Mouse (Mus musculus) limb, embryonic 12.5 days (tissue): Measurements from ENCODE around the gene Zfp386. TPM values are rescaled to one million over a fixed set of nuclear protein-coding genes. Genes with fewer than 3 reads are reported as not detected.
"Not testable (repeated sequence)": the region's sequence is repeated elsewhere in the genome, so short reads cannot be mapped to it uniquely, and the experiment has no call there.

Experiments used
- ATAC-seq: fragments of 200-750 bp; cut with Nextera tagmentation; 2 replicates; pipeline ENCODE4 v1.8.0; 2017; ENCODE audit warnings: low read depth, moderate TSS enrichment; ENCODE audit not compliant: insufficient number of reproducible peaks, insufficient read depth, low FRiP score, low TSS enrichment
- H3K27ac ChIP-seq: fragments of 300-500 bp; sonication (generic); 2 replicates; pipeline ENCODE4 v1.5.1; 2016; ENCODE audit warnings: mild to moderate bottlenecking, moderate library complexity
- H3K27me3 ChIP-seq: fragments of 300-500 bp; sonication (generic); 2 replicates; pipeline ENCODE4 v1.6.1; 2016; ENCODE audit warnings: mild to moderate bottlenecking, moderate library complexity
- H3K36me3 ChIP-seq: fragments of 300-500 bp; sonication (generic); 2 replicates; pipeline ENCODE4 v1.6.1; 2016; ENCODE audit warnings: mild to moderate bottlenecking, moderate library complexity
- H3K4me1 ChIP-seq: fragments of 300-500 bp; sonication (generic); replicated peaks from 2 replicates; pipeline ENCODE4 v1.6.1; 2016
- H3K4me2 ChIP-seq: fragments of 300-500 bp; sonication (generic); 2 replicates; pipeline ENCODE4 v1.6.1; 2016; ENCODE audit warnings: mild to moderate bottlenecking, moderate library complexity
- H3K4me3 ChIP-seq: fragments of 300-500 bp; sonication (generic); replicated peaks from 2 replicates; pipeline ENCODE4 v1.5.1; 2016; ENCODE audit warnings: mild to moderate bottlenecking
- H3K9ac ChIP-seq: fragments of 300-500 bp; sonication (generic); replicated peaks from 2 replicates; pipeline ENCODE4 v1.6.1; 2016; ENCODE audit warnings: mild to moderate bottlenecking, moderate library complexity
- H3K9me3 ChIP-seq: fragments of 300-500 bp; sonication (generic); 2 replicates; pipeline ENCODE4 v1.6.1; 2016; ENCODE audit warnings: mild to moderate bottlenecking, moderate library complexity
- WGBS: fragments of 180-500 bp; shearing (Covaris S2); methylation state at CpG from one replicate; pipeline ENCODE4 v1.1.7; 2016; 5-methylcytosine and 5-hydroxymethylcytosine counted together
- polyA plus RNA-seq: library from polyadenylated mRNA; unstranded; fragments of >200 nt; fragmentation: Nextera tagmentation; extraction: Ambion mirVana; gene quantifications from 2 replicates; pipeline ENCODE4 v1.2.1, GENCODE M21; 2016

Zfp386 gene
- 59.2 and 60.9 TPM in 2 replicates for polyA plus RNA-seq

DNA sequence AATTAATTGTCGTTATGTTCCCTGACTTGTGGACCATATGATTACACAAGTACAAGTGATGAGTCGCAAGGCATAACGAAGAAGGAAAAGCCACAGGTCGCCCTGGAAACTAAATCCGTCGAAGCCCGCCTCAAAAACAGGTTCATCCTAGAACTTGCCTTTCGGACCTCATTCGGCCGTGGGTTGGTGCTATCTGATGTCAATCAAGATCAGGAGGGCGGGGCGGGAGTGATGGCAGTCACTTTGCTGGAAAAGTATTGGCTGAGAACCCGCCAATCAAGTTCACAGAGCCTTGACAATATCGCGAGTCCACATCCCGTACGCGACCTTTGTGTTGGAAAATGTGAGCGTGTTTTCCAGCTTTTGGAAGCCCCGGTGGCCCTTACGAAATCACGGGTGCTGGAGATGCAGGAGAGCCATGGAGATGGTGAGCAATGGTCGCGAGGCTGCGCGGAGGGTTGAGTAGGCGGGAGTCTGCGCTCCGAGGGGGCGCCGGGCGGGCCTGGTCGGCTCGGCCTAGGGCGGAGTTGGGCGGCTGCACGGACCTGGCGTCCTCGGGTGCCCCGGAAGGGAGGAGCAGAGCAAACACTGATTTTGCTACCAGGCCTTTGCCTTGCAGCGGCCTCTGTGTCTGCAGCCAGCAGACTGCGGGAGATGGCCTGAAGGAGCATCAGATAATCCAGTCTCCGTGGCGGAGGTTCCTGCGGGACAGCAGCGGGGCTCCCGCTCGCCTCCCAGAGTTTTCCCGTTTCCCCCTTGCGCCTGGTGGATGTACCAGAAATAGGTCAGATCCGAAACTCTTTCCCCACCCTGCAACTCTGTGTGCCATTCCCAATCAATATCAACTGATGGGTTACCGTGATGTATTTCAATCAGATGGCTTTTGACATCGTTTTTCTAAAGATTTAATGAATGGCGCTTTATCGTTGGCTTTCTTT lies at the start of gene Zfp386:
Zfp386 (plus strand) TSS at position 285 of the 938 bp plus-strand sequence.
- H3K4me3 ChIP-seq: peak within 1 kb of the TSS; percentile 73
- no peaks in the 10 kb centered on the region for H3K27me3 ChIP-seq
- H3K36me3 ChIP-seq: peaks cover 20% of the 10 kb centered on the region; the same call in 1 of the 2 replicates
- H3K4me2 ChIP-seq: peak within 1 kb of the TSS; percentile 71
- peaks cover 12% of the 10 kb centered on the region for H3K4me1 ChIP-seq
- peak within 1 kb of the TSS; percentile 98 for H3K27ac ChIP-seq
- ATAC-seq: peak; percentile 99
- H3K9me3 ChIP-seq: no peaks in the 10 kb centered on the region
- 2% methylated on average over 55 of the region's 55 CpGs for WGBS
- H3K9ac ChIP-seq: peak within 1 kb of the TSS; percentile 89

DNA sequence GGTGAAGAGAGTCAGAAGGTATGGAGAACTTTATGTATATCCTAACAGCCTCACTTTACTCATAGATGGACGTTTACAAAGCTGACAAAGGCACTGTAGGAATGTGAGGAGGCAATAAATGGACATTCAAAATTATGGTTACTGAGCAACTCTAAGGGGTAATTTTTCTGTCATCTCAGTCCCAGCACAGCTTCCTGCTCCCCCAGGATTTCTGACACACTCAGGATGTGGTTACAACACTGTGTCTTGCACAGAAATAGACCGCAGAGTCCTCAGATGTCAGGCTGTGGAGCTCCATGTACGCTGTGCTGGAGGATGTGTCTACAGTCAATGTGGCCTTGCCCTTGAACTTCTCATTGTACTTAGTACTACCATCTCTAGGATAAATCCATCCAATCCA lies 47.7 kb upstream of the Zfp386 start:
- H3K4me2 ChIP-seq, H3K9ac ChIP-seq, H3K27me3 ChIP-seq, H3K4me1 ChIP-seq, H3K36me3 ChIP-seq, H3K4me3 ChIP-seq, ATAC-seq, H3K27ac ChIP-seq, H3K9me3 ChIP-seq: not testable (repeated sequence)
- WGBS: 77% methylated on average over 3 of the region's 3 CpGs

DNA sequence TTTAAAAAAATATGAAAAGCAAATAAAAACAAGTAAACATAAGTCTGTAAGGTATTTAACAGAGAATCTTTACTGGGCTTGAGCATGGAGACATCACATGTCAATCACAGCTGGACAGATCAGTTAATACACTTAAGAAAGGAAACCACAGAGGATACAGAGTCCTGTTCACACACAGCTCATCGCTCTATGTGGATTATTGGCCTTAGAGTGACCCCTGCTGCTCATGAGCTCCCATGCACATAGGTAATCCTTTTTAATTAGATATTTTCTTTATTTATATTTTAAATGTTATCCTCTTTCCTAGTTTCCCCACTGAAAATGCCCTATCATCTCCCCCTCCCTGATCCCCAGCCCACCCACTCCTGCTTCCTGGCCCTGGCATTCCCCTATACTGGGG lies 44.6 kb upstream of the Zfp386 start:
- H3K9me3 ChIP-seq, H3K9ac ChIP-seq, H3K27me3 ChIP-seq, H3K4me2 ChIP-seq, H3K27ac ChIP-seq, H3K4me1 ChIP-seq, H3K36me3 ChIP-seq, ATAC-seq, H3K4me3 ChIP-seq: not testable (repeated sequence)
- 83% methylated on average over 1 of the region's 1 CpGs for WGBS

DNA sequence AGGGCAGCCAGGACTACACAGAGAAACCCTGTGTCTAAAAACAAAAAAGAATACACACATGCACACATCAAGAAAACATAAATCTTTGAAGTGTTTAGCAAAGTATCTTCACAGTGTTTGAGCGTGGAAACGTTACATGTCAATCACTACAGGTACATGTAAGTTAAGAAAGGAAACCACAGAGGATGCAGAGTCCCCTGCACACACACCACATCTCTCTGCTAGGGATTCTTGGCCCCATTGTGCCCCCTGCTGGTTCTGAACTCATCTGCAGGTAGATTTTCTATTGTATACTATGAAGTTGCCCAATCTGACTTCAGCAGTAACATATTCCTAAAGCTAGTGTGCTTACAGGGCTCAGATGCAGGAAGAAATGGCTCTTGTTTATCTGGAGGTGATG lies 36.7 kb upstream of the Zfp386 start:
- no peaks in the 10 kb centered on the region for H3K4me1 ChIP-seq
- H3K27ac ChIP-seq: no peak overlapping the region
- no peak overlapping the region for H3K4me3 ChIP-seq
- no peak overlapping the region for H3K4me2 ChIP-seq
- peaks cover 7% of the 10 kb centered on the region; the same call in 1 of the 2 replicates for H3K9me3 ChIP-seq
- no peak overlapping the region for H3K9ac ChIP-seq
- 83% methylated on average over 2 of the region's 2 CpGs for WGBS
- ATAC-seq: no peak
- H3K27me3 ChIP-seq: no peaks in the 10 kb centered on the region
- no peaks in the 10 kb centered on the region for H3K36me3 ChIP-seq

DNA sequence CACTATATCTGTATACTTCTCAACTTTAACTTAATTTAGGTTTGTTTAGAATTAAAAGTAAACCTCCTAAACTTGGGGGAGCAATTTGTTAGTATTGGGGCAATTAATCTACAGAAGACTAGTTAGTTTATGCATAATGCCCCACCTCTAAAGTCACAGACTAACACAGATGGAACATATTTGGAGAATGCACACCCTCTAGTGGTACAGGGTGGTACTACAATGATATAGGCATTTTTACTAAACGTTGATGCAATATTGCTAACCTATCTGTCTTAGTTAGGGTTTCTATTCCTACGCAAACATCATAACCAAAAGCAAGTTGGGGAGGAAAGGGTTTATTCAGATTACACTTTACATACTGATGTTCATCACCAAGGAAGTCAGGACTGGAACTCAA lies 19.4 kb upstream of the Zfp386 start:
- 56% methylated on average over 2 of the region's 2 CpGs for WGBS
- Histone ChIP-seq H3K36me3 (no peaks in the 10 kb centered on the region), H3K27me3 (no peaks in the 10 kb centered on the region), H3K4me3 (no peak overlapping the region), H3K4me2 (no peak overlapping the region), H3K4me1 (no peaks in the 10 kb centered on the region), H3K9me3 (peaks cover 7% of the 10 kb centered on the region), H3K9ac (no peak overlapping the region), H3K27ac (no peak overlapping the region)
- no peak for ATAC-seq

DNA sequence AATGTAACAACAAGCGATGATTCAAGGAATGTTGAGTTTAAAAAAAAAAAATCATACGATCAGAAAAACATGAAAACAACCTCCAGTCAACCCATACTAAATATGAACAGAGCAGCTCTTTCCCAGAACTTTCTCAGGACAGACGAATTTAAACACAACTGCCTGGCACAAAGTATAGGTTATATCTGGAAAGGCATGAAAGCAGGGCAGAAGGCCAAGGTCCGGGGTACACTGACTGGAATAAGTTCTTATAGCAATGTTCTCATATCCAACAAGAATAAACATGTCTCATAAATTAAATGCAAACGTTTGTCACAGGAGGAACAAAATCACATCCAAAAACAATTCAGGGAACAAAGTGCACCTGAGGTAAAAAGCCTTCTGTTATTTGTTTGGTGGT lies 12.2 kb upstream of the Zfp386 start:
- H3K4me1 ChIP-seq: no peaks in the 10 kb centered on the region
- peaks cover 7% of the 10 kb centered on the region for H3K9me3 ChIP-seq
- H3K27me3 ChIP-seq: no peaks in the 10 kb centered on the region
- no peak overlapping the region for H3K27ac ChIP-seq
- no peak for ATAC-seq
- WGBS: 76% methylated on average over 5 of the region's 5 CpGs
- no peaks in the 10 kb centered on the region for H3K36me3 ChIP-seq
- no peak overlapping the region for H3K4me2 ChIP-seq
- no peak overlapping the region for H3K4me3 ChIP-seq
- H3K9ac ChIP-seq: no peak overlapping the region

DNA sequence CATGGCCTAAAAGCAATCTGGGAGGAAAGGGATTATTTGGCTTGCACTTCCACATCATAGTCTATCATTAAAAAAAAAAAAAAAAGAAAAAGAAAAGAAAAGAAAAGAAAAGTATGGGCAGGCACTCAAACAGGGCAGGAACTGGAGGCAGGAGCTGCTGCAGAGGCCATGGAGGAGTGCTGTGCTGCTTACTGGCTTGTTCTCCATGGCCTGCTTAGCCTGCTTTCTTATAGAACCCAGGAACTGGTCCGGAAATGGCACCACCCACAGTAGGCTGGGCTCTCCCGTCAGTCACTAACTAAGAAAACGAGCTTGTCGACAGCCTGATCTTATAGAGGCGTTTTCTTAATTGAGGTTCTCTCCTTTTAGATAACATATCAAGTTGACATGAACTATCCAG lies 2.7 kb upstream of the Zfp386 start:
- peaks cover 12% of the 10 kb centered on the region for H3K4me1 ChIP-seq
- no peaks in the 10 kb centered on the region for H3K9me3 ChIP-seq
- H3K4me2 ChIP-seq: no peak overlapping the region
- H3K36me3 ChIP-seq: peaks cover 5% of the 10 kb centered on the region; the same call in 1 of the 2 replicates
- WGBS: 89% methylated on average over 5 of the region's 5 CpGs
- no peak overlapping the region for H3K9ac ChIP-seq
- no peak overlapping the region for H3K4me3 ChIP-seq
- no peaks in the 10 kb centered on the region for H3K27me3 ChIP-seq
- ATAC-seq: no peak
- H3K27ac ChIP-seq: no peak overlapping the region

DNA sequence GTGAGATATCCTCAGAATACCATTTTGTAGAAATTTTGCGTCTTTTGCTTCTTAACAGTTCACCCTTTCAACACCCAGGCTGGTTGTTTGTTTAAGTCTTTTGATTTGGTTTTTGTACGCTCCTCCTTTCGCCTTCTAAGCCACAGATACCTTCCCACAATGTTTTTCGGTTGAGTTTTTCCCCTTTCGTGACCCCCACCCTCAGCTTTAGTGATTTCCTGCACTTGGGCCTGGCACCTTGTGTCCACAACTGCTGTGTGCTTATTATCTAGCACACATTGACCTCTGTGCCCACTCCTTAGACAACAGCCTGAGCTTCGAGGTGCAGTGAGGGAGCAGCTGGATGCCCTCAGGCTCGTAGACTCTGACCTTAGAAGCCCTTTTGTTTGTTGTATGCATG lies 1.2 kb downstream of the Zfp386 start:
- no peak for ATAC-seq
- 73% methylated on average over 7 of the region's 7 CpGs for WGBS
- H3K27ac ChIP-seq: no peak overlapping the region

DNA sequence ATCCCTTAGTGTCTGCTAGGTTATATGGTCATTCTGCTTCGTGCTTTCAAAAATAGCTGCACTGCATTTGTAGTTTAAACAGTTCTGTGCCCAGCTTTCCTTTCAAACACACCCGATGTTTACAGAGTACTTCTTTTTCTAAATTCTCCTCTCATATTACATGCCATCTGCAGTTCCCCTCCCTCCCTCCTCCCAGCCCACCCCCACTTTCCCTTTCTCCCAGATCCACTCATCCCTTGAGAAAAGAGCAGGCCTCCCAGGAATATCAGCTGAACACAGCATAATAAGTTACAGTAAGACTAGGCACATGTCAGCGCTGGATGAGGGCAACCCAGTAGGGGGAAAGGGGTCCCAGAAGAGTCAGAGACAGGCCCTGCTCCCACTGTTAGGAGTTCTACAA lies 1.7 kb downstream of the Zfp386 start:
- Histone ChIP-seq H3K9ac (peak overlapping the region; percentile 89; the same call in 1 of the 2 replicates), H3K27ac (no peak overlapping the region)
- 94% methylated on average over 3 of the region's 3 CpGs for WGBS

More for the DNA sequence above, 1.2 kb downstream of the Zfp386 start:
- peaks cover 26% of the 10 kb centered on the region for H3K36me3 ChIP-seq
- H3K4me3 ChIP-seq: peak overlapping the region; percentile 73
- peak overlapping the region; percentile 71 for H3K4me2 ChIP-seq
- peak overlapping the region; percentile 89 for H3K9ac ChIP-seq
- H3K27me3 ChIP-seq: no peaks in the 10 kb centered on the region
- peaks cover 12% of the 10 kb centered on the region for H3K4me1 ChIP-seq
- H3K9me3 ChIP-seq: no peaks in the 10 kb centered on the region

DNA sequence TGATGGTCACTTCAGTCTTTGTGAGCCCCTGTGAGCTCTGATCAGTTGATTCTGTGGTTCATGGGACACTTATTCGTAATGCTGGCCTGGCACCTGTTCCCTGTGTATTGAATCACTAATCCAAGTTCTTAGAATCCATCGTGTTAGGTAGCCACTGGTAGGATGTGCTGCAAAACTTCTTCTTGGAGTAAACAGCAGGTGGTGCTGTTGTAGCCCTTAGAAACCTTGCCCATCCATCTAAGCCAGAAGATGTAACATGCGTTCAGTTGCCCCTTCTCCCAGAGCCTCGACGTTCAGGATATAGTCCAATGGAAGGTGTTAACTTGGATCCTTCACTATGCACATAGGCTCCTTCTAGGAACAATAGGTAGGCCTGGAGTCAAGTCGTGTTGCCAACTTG lies 2.2 kb downstream of the Zfp386 start:
- Histone ChIP-seq H3K27ac (no peak overlapping the region), H3K4me1 (peaks cover 12% of the 10 kb centered on the region), H3K36me3 (peaks cover 33% of the 10 kb centered on the region), H3K4me2 (peak overlapping the region; percentile 71; the same call in 1 of the 2 replicates), H3K9ac (no peak overlapping the region), H3K27me3 (no peaks in the 10 kb centered on the region), H3K9me3 (no peaks in the 10 kb centered on the region), H3K4me3 (no peak overlapping the region)
- WGBS: 85% methylated on average over 6 of the region's 6 CpGs
- no peak for ATAC-seq

More for the DNA sequence above, 1.7 kb downstream of the Zfp386 start:
- peak overlapping the region; percentile 71 for H3K4me2 ChIP-seq
- H3K9me3 ChIP-seq: no peaks in the 10 kb centered on the region
- H3K36me3 ChIP-seq: peaks cover 29% of the 10 kb centered on the region
- H3K4me1 ChIP-seq: peaks cover 12% of the 10 kb centered on the region
- peak overlapping the region; percentile 73 for H3K4me3 ChIP-seq
- no peaks in the 10 kb centered on the region for H3K27me3 ChIP-seq
- ATAC-seq: no peak

DNA sequence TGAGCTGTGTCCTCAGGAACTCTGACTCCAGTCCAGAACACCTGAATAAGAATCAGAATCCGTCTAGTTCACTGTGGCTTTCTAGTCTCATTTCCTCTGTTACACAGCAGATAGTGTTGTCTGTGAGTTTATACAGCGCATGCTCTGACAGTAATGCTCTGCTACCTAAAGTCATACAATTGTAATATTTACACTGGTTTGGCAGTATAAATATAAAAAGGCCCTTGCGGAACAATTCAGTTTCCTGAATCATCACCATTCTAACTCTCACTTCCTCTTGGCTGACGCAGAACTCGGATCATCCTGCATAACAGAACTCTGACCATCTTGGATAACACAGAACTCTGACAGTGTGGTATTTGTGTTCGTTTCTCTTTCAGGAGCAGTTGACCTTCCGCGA lies 6.8 kb downstream of the Zfp386 start:
- H3K4me3 ChIP-seq: no peak overlapping the region
- ATAC-seq: no peak
- WGBS: 94% methylated on average over 8 of the region's 8 CpGs
- peaks cover 73% of the 10 kb centered on the region for H3K36me3 ChIP-seq
- H3K4me1 ChIP-seq: peaks cover 2% of the 10 kb centered on the region
- H3K27me3 ChIP-seq: no peaks in the 10 kb centered on the region
- no peak overlapping the region for H3K9ac ChIP-seq
- no peak overlapping the region for H3K27ac ChIP-seq
- H3K9me3 ChIP-seq: peaks cover 21% of the 10 kb centered on the region
- H3K4me2 ChIP-seq: no peak overlapping the region
